Mouse (Mus musculus): ENCODE measurements around the gene Vapb.

The Vapb gene

DNA sequence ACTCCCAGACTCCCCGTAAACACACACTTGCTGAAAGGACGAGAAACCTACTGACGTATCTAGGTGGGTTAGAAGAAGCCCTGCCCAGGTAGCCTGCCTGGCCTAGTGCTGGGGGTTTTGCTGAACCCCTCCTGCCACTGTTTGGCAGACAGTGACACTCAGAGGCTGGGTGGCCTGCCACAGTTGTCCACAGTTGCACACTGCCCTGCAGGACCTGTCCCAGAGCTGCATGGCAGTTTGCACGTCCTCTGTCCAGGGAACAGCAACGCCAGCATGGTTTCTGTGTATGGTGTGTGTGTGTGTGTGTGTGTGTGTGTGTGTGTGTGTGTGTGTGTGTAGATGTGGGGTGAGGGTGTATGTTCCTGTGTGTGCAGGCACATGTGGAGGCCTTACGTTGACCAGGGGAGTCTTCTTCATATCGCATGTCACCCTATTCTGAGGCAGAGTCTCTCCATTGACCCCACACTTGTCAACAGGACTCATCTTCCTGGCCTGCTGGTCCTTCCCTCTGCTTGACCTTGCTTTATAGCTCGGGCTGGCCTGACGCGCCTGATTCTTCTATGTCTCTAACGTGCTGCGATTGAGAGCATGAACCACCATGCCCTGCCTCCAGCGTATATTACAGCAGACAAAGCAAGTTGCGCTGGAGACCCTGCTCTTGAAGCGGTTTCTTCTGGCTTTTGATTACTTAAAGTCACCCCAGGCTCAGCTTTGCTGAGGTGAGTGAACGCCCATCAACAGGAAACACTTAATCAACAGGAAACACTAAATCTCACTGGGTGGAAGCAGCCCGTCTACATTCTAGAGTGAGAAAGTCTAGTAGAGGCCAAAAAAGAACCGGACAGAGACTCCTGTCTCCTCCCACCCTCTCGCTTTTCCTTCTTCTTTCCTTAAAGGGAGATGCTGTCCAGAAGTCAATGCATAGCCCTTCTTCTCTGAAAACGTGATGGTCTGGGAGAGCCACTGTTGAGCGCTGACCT lies 57.5 kb downstream of the Vapb start:
- no peak for DNase-seq

DNA sequence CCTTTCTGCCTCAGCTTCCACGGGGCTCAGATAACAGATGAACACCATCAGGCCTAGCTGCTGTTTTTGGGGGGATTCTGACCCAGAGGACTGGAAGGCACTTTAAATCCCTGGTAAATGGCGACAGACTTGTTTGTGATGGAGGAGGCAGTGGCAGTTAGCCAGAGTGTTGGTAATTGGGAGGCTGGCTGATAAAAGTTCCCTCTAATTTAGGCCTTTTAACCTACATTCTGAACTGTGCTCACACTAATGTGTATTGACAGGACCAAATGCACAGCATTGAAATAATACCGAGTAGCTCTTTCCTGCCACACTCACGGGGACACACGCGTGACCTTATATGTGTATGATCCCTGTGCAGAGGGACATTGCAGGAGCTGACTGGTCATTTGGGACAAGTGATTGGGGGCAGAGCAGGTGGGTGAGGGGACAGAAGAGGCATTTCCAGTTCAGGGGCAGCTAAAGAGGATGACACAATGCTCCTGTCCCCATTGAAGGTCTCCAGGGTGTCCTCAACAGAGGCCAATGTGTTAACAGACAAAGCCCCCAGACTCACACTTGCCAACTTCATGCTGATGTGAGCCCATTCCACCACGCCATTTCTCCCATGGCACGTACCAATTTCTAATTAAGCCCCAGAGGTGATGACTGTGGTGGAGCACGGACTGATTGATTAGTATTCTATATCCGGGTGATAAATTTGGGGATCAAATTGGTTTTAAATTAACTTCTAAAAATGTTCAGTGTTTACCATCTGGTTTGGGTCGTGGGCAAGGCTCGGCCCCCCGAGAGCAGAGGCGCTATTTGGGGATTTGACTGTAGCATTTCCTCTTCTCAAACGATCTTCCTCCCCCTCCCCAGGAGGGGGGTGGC lies 58.7 kb downstream of the Vapb start:
- DNase-seq: no peak

DNA sequence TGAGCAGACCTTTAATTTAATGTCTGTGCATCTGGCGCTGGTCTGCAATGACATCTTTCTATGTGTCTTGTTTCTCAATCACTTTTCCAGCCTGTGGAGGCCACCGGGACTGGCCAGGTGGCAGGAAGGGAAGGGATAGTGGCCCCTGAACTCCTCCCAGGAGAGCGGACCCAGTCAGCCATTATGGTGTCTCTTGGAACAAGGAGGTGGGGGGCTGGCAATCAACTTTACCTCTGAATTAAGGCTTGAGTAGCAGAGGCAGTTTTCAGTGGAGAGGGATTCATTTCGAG lies 59.3 kb downstream of the Vapb start:
- no peak for DNase-seq

DNA sequence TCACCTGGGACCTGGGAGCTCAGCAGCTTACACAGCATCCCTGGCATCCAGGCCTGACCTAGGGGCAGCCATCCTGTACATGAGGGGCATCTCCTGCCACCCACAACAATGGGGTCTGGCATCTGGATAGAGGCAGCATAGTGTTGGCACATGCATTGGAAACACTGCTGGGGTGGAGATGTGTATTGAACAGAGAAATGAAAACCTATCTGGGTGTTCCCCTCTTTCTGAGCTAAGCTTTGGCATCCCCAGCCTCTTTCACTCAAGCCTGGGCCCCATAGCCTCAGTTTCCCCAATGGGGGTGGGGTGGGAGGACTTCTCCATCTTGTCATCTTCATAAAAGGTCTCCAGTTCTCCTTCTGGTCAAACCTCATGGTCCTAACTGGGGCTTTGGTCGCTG lies 62.2 kb downstream of the Vapb start:
- DNase-seq: no peak

DNA sequence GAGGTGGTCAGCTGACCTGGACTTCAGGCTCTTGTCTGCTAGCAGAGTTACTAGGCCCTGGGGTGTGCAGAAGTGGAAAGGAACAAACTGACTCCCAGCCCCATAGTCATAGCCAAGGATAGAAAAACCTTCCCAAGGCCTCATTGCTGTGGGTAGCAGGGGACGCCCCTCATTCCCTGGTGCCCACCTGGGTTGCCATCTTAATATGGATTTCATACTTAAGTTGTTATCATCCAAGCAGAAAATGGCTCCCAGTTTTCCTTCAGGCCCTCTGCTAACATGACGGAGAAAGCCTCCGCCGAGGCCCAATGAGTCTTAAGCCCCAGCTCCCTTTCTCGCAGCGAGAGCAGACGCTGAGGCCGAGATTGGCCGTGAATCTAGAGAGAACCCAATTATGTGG lies 63.3 kb downstream of the Vapb start:
- DNase-seq: no peak

DNA sequence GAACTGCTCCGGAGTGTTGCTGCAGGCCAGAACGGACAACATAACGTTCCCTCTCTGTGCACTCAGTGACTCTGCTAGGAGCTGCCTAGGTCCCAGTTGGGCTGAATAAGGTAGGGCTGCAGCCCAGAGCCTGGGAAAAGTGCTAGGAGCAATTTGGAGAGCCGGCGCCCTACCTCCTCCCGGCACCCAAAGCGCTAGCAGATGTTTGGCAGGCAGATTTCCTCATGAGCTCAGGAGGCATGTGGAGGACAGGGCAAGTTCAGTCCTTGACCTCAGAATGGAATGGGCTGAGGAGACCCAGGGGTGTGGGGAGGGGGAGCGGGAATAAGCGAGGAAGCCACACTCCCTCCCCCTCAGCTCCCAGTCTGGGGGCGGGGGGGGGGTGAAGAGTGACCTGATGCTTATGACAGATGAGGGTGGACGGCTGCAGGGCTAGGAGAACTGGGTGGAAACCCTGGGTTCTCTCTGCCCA lies 64.1 kb downstream of the Vapb start:
- DNase-seq: no peak

DNA sequence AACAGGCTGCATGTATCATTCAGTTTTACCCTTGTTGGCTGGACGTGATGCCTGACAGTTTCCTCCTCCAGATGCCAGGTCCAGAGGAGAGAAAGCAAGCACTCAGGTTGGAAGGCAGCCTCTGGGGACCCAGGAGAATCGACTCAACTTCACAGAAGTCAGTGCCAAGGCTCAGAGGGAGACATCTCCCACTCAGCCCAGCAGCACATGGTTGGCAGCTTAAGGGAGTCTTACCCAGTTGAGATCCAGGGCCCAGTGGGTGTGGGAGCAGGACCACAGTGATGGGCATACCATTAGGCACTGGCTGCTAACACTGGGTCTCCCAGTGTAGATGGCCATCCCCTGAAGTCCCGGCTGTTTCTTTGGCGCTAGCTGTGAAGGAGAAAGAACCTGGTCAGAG lies 64.9 kb downstream of the Vapb start:
- no peak for DNase-seq

DNA sequence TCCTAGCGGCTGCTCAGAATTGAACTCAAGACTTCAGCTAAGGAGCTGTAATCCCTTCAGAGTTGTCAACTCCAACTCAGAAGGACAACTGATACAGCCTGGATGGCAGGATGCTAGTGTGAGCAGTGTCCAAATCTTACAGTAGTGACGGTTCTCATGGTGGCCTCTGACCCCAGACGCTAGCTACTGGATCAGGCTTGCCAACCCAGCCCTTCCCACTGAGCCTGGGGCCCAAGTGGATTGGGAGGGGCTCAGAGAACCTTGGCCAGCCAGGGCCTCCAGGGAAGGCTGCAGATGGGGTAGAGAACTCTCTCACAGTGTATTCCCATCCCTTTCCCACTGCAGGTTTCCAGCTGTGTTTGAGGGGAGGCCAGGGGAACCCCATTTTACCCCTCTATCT lies 65.6 kb downstream of the Vapb start:
- no peak for DNase-seq

DNA sequence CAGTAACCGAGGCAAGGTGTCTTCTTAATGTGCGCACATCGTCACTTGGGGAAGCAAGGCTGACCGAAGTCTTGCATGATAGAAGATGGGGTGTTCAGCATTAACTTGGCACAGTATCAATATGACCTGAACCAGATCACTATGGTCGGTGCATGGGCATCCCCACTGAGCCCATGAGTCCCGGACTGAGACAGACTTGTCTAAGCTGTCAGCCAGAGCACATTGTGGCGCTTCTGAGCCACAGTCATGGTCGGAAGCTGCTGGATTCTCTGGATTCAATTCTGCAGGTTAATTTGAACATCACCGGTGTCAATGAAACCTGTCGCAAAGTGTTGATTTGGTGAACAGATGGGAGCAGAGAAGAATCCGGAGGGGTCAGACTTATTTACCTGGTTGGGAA lies 66.5 kb downstream of the Vapb start:
- no peak for DNase-seq

DNA sequence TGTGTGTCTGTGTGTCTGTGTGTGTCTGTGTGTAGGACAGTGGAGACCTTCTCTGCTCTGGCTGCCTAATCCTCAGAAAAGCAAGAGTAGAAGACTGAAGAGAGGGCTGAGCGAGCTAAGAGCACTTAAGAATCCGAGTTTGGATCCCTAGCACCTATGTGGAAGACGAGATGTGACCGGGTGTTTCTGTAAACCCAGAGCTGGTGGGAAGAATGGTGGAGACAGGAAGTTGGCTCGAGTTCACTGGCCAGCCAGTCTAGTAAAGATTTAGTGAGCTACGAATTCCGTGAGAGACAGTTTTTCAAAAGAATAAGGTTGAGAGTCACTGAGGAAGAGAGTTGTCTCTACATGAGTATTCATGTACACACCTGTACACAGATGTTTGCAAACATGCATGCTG lies 69.3 kb downstream of the Vapb start:
- no peak for DNase-seq

DNA sequence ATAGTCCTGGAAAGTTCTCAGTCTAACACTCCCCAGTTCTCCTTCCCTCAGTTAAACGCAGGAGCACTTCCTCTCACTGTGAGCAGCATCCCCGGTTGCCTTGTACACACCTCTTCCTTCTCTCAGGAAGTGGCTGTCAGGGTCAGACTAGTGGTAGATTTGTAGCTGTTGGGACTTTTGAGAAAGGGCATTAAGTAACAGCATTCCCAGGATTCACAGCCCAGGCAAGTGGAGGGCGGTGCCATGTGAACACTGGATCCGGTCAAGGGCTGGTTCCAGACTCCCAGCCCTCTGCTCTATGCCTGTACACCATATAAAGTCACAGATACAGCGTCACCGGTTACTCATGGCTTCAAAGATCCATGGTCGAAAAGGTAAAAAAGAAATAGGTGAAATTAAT lies 71.6 kb downstream of the Vapb start:
- DNase-seq: no peak

DNA sequence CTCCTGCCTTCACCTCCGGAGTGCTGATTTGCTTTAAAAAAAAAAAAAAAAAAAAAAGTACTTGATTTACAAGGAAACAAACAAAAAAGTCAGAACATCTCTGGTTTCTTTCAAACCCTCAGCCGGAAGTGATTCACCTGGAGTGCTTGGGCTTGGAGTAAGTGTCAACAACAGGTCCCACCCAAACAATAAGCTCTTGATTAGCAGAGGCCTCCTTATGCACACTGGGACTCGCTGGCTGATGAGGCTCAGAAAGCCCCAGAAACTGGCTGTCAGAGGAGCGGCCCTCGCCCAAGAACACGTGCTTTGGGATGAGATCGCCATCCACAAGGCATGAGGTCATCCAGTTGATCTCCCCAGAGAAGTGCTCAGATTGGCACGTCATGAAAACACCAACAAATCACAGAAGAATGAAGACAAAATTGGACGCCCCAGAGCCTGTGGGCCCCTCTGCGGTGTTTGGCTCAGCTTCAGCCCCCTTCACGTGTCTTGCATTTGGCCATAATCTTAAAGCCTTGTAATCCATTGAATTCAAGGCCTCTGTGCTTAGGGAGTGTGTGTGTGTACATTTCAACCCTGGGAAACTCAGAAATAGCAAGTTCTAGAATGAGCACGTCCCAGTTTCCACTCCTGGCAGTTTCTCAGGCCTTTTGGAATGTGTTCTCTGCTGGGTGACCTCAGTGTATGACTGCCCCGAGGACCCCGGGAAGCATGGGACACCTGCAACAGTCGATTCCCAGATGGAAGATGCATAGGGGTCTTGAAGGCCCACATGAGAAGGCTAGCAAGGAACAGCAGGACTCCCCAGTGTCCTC lies 72.9 kb downstream of the Vapb start:
- no peak for DNase-seq

DNA sequence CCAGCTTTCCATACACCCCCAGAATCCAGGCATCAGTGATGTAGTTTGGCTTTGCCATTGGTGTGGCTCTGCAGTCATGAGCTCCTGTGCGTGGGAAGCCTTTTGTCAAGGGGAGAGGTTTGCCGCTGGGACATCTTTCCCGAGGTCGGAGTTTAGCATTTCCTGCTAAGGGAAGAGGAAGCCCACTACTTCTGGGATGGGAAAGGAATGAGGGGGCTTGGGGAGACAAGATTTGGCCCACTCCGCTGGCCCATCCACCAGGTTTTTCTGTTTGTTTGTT lies 73.5 kb downstream of the Vapb start:
- no peak for DNase-seq

DNA sequence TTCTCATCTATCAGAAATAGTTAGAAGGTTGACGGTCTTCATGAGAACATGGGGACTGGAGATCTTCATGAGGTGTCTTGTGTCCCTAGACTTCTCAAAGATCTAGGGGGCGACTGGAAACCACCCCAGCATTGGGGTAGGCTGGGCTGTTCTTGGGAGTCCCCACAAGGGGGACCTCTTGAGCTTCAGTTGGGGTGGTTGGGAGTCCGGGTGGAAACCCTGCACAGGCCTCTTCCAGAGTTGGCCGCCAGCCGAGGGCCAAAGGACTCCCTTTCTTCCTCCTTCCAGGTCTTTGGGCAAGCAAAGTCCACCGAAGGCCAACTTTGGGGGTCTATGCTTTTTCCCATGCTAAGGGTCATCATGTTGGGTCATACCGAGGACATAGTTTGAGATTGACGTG lies 74.5 kb downstream of the Vapb start:
- DNase-seq: no peak

DNA sequence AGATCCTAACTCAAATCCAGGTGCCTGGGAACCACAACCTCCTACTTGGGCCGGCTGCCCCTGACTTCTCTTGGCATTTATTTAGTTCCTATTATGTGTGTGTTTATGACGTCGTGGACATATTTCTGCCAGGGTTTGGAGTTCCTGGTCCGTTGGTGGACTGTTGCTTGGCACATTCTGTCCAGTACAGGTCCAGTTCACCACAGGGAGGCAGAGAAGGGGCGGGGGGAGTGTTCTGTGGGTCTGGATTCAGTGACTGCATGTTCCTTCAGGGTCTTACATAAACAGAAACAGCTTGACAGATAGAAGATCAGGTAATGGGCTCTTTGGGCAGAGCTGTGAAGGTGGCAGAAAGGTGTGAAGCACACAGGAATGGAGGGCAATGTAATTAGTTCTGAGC lies 75.8 kb downstream of the Vapb start:
- peak in 1 of 2 experiments; percentile 17 for DNase-seq

DNA sequence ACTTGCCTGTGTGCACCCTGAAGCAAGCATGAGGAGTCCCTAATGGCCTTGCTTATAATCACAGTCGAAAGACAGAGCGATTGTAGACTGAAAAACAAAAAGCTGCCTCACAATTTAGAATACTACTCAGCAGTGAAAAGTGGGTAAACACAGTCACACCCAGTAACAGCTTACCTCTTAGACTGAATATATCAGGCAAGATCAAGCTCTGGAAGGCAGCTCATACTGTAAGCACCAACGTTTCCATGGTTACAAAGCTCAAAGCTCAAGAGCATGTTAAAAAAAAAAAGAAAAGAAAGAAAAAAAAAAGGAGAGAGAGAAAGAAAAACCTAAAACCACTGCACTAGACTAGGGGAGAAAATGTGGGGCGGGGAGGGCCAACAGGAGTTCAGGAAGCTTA lies 89.0 kb downstream of the Vapb start:
- no peak for DNase-seq

DNA sequence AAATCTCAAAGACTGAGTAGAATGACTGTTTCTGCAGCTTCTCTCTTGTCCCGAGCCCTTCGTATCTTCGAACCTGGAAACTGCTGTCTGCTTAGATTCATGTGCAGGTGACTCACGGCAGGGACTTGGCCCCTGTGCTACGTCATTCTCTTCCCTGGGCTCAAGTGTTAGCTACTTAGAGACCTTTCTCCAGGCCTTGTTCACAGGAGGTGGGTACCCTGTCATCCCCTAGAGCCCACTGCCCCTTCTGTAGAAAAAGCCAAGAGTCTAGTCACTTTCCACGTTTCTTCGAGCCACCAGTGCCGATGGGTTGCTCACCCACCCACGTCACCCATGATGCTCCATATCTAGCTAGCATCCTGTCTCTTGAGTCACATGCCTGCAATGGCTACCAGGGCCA lies 89.9 kb downstream of the Vapb start:
- no peak for DNase-seq

DNA sequence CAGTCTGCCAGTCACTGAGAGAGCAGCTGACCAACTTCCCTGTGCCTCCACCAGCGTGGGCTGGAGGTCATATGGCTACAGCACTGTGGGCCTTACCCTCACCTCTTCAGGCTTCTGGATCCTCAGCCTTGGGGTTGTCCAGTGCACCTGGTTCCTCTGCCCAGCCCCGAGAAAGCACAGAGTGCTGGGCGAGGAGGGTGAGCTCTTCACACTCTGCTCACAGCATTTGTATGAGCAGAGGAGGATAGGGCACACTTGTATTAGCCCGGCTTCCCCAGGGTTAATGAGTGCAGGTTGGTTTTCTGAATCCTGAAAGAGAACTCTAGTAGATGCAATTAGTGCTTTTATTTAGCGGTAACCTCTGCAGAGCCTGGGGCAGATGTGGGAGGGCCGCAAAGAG lies 90.8 kb downstream of the Vapb start:
- no peak for DNase-seq

DNA sequence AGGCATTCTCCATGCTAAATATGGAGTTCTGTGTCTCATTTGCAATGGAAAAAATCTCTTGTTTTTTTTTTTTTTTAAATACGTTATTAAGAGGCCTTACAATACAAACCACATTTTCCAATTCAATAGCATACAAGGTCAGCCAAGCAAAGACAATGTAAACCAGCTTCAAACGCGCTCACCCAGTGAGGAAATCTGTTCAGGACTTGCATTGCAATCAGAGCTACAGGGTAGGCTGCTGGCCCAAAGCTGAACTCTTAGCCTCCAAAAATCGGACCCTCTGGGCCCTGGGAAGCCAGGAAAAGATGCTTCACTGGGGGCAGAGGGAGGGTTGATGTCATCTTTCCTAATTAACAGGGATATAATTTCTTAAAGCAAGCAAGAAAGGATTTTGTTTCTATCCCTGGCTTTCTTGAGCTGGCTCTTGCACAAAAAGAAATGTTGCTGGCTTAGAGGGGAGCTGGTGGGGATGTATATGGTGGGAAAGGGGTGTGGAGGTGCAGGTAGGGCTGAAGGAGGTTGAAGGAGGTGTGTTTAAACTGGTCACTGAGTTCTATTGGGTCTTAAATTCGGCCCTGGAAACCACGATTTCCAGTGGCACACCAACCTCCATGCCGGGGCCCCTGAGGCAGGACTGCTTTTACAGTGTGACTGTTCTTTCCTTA lies 95.6 kb downstream of the Vapb start:
- no peak for DNase-seq

Measured in cerebellum, postnatal 25 days (tissue).